Mouse (Mus musculus) right cerebral cortex, postnatal 10 days (tissue): ENCODE results near the gene 1500009C09Rik.

Experiments
- DNase-seq, 2 experiments: peaks; one replicate each; pipeline ENCODE4 v3.0.0; 2021; ENCODE audit warnings: low spot score in 2 of 2

Gene 1500009C09Rik

DNA sequence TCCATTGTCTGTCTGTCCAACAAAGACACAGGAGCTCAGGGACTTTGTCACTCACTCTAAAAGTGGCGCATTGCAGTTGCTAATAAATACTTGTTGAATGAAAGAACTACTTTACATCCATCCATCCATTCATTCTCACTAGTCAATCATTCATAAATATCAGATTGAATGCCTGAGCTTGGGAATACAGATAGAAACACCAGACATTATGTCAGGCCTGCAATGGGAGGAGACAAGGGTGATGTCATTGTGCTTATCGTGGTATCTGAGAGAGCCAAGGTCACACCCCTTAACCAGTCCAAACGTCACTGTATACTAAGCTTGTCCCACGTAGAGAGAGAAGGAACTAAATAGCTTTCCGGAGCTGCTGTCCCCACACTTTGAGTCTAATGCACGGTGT lies at the start of gene 1500009C09Rik:
1500009C09Rik (plus strand) TSS at position 301 of the 400 bp plus-strand sequence.
- no peak for DNase-seq

DNA sequence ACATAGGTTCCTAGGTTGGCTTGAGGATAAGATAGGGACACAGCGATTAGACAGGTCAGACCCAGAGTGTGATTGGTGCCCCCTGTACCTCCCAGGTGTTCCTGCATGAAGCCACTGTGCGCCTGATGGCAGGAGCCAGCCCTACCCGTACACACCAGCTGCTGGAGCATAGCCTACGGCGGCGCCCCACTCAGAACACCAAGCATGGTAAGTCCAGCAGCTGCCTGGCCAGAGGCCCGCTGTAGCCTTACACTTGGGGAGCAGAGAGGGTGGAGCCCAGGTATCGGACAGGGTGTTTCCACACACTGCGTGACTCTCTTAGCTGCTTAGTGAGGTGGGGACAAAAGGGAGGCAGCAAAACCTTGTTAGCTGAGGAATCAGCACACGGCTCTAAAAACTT lies 49.1 kb upstream of the 1500009C09Rik start:
- no peak for DNase-seq

DNA sequence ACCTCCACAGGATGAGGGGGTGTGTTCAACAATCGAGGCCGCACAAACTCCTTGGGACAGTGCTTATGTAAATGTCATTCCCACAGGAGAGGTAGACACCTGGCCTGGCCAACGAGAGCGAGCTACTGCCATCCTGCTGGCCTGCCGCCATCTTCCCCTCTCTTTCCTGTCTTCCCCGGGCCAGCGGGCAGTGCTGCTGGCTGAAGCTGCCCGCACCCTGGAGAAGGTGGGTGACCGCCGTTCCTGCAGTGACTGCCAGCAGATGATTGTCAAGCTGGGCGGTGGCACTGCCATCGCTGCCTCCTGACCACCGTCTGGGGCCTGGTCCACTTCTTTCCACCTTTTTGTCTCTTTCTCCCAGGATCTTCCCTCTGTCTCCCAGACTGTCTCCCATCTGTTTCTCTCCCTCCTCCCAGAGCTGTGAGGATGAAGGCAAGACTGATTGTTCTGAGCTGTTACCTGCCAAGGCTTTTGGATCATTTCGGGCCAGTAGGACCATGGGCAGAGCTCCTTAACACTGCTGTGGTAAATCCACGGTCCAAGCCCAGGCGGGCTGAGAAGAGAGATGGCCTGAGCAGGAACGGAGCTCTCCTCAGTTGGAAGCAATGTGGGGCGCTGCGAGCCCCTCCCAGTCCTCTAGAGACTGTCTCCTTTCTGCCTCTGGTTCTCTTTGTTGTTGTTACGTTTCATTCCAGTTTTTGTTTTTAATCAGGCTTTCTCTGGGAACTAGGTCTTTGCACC lies 48.4 kb upstream of the 1500009C09Rik start:
- DNase-seq: no peak

DNA sequence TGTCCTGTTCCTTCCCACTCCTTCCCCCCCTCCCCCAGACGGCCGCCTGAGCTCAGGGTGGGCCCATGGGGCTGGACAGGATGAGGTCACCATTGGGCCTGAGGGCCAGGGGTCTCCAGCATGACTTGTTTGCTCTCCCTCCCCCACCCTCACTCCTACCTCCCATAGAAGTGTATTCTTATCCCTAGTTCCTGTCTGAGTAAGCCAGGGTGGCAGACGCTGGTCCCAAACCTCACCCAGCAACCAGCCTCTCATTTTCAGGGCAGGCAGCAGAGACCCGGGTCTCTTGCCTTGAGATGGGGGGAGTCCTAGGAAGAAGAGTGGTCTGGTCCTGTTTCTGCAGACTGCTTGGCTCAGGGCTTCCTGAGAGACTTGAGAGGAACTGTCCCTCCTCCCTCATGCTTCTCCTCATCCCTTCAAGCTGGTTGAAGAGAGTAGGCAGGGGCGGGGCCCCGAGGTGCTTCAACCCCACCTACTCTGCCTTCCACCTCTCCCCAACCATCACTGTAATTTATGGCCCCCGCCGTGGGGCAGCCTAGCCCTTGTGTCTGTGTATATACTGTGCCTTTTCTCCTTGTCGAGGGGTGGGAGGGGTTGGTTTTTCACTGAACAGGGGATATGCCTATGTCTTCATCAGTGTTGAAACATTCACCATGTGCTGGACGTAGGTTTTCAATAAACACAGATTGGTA lies 47.4 kb upstream of the 1500009C09Rik start:
- DNase-seq: no peak

- DNase-seq: peak; percentile 73 to 76
Measured at GRCm38 (mm10) chr15:82206365-82207104, 45.7 kb upstream of the 1500009C09Rik start.

- no peak for DNase-seq
Measured at GRCm38 (mm10) chr15:82207105-82207459, 45.1 kb upstream of the 1500009C09Rik start.

DNA sequence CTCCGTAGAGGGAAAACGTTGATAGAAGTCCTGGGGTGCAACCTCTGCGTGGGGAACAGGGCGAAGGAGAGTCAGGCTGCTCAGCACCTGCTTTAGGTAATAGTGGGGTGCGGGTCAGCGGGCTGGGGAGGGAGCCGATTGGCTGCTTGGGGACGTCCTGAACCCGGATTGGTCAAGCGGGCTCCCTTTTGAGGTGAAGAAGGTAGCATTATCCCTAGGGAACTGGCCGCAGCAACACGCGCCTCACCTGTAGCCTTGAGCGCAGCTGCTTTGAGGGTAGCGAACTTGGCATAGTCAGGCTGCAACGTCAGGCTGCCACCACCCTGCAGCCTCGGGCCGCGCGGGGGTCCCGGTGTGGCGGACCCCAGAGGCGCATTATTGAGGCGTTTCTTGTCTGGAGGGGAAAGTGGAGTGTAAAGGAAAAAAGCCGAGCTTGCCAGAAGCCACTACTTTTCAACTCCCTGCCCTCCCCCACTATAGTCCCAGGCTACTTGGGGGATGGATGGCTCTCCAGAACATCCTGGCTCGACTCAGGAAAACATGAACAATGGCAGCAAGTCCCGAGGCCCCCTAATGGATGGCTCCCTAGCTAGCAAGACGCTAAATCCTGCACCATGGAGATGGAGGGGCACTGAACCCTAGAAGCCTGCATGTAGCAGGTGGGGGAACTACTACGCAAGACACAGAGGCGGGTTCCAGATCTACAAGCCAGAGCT lies 44.5 kb upstream of the 1500009C09Rik start:
- no peak for DNase-seq

DNA sequence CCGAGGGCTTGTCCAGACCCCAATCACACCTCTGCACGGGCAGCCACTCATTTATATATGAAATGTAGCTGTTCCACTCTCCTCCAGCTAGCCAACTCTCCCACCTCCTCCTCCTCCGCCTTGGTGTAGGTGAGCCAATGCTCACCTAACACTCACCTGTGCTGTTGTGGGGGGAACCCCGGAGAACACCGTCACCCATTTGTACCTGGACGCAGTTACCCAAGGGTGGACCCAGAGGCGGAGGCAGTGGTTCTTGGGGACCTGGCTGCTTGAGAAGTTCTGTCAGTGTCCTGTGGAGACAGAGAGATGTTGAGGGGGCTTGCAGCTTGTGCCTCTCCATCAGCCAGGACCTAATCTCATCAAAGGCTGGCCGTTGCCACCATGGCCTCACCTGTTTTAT lies 43.9 kb upstream of the 1500009C09Rik start:
- no peak for DNase-seq

DNA sequence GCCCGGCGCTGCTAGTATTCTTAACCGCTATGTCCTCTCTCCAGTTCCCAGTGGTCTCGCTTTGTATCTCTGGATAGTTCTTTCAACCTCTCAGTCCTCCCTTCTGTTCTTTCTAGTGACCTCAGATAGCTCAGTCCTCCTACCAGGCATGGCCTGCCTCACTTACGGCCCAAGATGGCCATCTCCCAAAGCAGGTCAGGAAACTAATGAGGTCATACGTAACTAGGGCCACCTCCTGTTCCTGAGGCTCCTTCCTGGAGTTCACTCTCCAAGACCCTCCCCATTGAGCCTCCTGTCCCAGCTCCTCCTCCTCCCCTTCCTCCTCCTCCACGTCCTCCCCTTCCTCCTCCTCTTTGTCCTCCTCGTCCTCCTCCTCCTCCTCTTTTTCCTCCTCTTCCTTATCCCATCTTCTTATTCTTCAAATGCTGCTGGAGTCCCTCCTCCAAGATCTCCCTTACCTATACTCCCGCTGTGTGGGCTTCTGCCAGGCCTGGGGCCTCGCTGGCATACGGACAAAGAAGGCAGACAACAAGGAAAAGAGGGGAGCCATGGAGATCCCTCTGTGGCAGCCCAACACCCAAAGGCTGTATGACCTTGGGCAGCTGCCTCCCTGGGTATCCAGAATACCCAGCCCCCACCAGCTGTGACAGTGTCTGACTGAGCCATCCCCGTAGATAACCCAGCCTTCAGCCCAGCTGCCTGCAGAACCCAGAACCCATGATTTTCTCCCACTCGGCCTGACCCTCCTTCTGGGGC lies 42.7 kb upstream of the 1500009C09Rik start:
- DNase-seq: no peak

DNA sequence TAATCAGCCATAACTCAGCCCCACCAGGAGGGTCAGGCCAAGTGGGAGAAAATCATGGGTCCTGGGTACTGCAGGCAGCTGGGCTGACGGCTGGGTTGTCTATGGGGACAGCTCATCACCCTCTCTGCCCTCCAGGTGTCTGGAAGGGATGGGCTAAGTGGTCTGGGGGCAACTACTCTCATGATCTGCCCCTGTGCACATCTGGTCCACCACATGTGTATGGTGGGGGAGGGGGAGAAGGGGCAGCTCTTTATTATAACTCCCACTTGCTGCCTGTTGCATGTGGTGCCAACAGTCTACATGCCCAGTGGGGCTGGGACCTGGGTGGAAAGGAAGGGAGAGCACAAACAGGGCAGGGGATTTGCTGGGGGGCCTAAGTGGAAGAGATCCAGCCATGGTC lies 41.4 kb upstream of the 1500009C09Rik start:
- DNase-seq: no peak

- no peak for DNase-seq
Measured at GRCm38 (mm10) chr15:82211281-82211680, 40.9 kb upstream of the 1500009C09Rik start.

GRCm38 (mm10) chr15:82211911-82212751 lies 40.1 kb upstream of the 1500009C09Rik start:
- DNase-seq: no peak

DNA sequence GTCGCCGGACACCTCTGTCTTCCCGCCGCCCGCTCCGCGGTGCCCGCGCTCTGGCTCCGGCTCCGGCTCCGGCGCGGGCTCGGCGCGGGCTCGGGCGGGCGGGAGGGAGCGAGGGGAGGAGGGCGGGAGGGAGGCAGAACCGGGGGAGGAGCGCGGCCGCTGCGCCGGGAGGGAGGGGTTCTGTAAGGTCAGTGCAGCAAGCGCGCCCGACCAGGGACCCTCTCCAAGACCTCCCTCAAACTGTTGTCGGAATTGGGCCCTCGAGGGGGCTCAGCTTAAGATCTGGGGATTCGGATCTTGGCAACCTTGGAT lies 39.5 kb upstream of the 1500009C09Rik start, which contains the start of gene Shisa8:
Shisa8 (minus strand) TSS at position 64 of the 312 bp plus-strand sequence.
- no peak for DNase-seq

GRCm38 (mm10) chr15:82213222-82213621 lies 39.0 kb upstream of the 1500009C09Rik start:
- DNase-seq: no peak

DNA sequence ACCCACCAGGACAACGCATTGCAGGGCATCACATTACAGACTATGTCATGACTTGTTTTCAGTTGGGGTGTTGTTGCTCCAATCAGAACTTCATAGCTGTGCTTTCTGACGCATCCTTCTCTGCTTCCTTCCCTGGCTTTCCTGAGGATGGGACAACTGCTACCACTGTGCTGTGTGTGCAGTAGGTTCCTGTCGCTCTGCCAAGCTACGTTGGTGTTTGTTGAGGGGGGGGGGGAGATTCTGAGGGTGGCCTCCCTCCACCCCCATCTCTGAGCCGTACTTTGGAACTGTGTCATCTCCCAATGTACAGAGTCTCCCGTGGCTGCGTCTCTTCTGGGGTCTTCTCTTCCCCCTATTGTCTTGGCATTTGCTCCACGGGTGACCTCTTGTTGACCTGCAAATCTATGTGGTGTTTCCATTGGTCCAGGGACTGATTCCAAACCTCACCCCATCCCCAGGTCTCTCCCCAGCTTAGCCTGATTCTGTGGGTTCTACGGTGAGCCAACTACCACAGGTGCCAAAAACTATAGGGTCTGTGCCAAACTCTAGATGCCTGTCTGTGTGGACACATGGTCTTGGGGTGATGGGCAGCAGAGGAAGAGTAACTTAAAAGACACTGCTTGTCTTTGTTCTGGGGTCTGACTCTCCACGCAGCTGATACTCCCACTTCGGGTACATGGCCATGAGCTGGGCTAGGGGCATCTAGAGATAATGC lies 36.7 kb upstream of the 1500009C09Rik start:
- no peak for DNase-seq

GRCm38 (mm10) chr15:82216142-82216827 lies 35.9 kb upstream of the 1500009C09Rik start:
- DNase-seq: no peak

DNA sequence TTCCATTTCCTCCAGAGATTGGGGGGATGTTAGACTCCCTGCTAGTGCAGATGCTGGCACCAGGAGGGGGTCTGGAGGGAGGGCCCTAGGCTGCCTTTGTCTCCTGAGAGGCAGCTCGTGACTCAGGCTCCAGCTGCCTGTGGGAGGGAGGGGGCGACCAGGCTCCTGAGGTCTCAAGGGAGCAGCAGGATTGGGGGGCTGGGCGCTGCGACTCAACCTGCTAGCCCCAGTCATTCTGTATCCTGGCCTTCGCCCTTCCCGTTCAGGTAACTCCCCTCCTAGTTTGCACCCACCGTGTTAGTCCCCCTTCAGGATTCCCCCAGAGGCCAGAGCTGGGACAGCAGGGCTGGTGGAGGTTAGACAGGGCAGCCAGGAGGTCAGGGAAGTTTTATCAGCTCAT lies 35.2 kb upstream of the 1500009C09Rik start:
- no peak for DNase-seq

DNA sequence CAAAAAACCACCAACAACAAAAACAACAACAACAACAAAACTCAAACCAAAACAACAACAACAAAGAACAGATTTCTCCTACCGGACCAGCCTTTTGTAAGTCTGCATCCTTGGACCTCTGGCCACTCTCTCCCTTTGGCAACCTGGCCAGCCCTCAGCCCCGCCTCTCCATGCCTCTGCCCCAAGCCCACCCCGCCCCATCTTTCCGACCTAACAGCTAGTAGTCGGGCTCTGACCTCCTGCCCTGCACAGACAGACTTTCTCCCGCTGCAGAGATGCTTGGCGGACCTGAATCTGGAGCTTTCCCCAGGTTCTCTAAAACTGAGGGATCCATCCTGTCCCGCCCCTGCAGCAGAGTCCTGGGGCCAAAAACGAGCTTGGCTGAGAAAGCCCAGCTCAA lies 34.2 kb upstream of the 1500009C09Rik start:
- no peak for DNase-seq
